Mouse (Mus musculus) forebrain, embryonic 12.5 days (tissue): ENCODE results near the gene Rbfox1. TPM values are rescaled to one million over a fixed set of nuclear protein-coding genes. Genes with fewer than 3 reads are reported as not detected.

Experiments used
- ATAC-seq: fragments of 200-750 bp; cut with Nextera tagmentation; 2 replicates; pipeline ENCODE4 v1.8.0; 2017; ENCODE audit warnings: moderate TSS enrichment; ENCODE audit not compliant: low FRiP score
- H3K27ac ChIP-seq: fragments of 300-500 bp; sonication (generic); 2 replicates; pipeline ENCODE4 v1.5.1; 2016; ENCODE audit warnings: mild to moderate bottlenecking
- H3K27me3 ChIP-seq: fragments of 300-500 bp; sonication (generic); 2 replicates; pipeline ENCODE4 v1.6.1; 2016; ENCODE audit warnings: mild to moderate bottlenecking
- H3K36me3 ChIP-seq: fragments of 300-500 bp; sonication (generic); replicated peaks from 2 replicates; pipeline ENCODE4 v1.6.1; 2016; ENCODE audit warnings: mild to moderate bottlenecking
- H3K4me1 ChIP-seq: fragments of 300-500 bp; sonication (generic); 2 replicates; pipeline ENCODE4 v1.6.1; 2016
- H3K4me2 ChIP-seq: fragments of 300-500 bp; sonication (generic); 2 replicates; pipeline ENCODE4 v1.6.1; 2016; ENCODE audit warnings: mild to moderate bottlenecking, moderate library complexity
- H3K4me3 ChIP-seq: fragments of 300-500 bp; sonication (generic); replicated peaks from 2 replicates; pipeline ENCODE4 v1.5.1; 2016; ENCODE audit warnings: mild to moderate bottlenecking
- H3K9ac ChIP-seq: fragments of 300-500 bp; sonication (generic); 2 replicates; pipeline ENCODE4 v1.6.1; 2016; ENCODE audit warnings: mild to moderate bottlenecking
- H3K9me3 ChIP-seq: fragments of 300-500 bp; sonication (generic); 2 replicates; pipeline ENCODE4 v1.6.1; 2016
- WGBS: fragments of 180-500 bp; shearing (Covaris S2); methylation state at CpG from one replicate; pipeline ENCODE4 v1.1.7; 2016; 5-methylcytosine and 5-hydroxymethylcytosine counted together
- polyA plus RNA-seq: library from polyadenylated mRNA; unstranded; fragments of >200 nt; fragmentation: Nextera tagmentation; extraction: Ambion mirVana; gene quantifications from 2 replicates; pipeline ENCODE4 v1.2.1, GENCODE M21; 2016

Rbfox1 gene
- polyA plus RNA-seq, 1 experiment from 2014 or later: 16.2 TPM

DNA sequence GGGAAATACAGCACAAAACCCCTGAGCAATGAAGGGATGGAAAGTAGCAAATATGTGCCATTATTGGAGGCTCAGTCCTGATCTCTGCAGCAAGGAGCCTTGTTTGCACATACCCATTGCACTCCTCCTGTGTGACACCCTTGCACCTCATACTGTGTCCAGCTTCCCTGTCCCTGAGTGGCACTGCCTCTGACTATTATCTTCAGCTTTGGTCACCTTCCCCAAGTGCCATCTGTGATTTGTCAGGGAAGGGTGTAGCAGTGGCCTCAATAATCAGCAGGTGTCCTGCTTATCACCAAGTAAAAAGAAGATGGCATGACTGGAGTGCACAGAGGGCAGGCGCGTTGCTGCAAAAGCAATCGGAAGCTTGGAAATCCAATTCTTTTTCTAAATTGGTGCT, 1119.4 kb downstream of the Rbfox1 start:
- ATAC-seq: no peak
- H3K4me3 ChIP-seq: no peak overlapping the region
- H3K4me1 ChIP-seq: no peaks in the 10 kb centered on the region
- H3K4me2 ChIP-seq: no peak overlapping the region
- over 99% methylated on average over 3 of the region's 3 CpGs for WGBS
- H3K9ac ChIP-seq: no peak overlapping the region
- H3K9me3 ChIP-seq: no peaks in the 10 kb centered on the region
- H3K36me3 ChIP-seq: no peaks in the 10 kb centered on the region
- H3K27me3 ChIP-seq: no peaks in the 10 kb centered on the region; the same call in 1 of the 2 replicates
- no peak overlapping the region for H3K27ac ChIP-seq

DNA sequence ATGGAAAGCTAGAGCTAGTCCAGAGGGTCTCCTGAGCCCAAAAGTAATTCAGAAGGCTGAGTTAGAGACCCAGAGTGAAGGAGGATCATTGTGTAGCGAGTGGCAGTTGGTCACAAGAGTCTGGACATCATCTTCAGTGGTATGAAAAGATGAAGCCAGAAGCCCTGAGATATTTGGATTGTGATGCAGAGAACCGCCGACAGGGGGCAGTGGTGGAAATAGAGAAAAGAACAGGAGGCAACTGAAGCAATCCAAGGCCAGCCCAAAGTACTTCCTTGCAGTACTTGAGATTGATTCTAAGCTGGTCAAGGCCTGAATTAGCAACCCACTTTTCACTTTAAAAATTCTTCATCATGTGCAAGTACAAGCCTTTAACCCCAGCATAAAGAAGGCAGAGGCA, 1120.3 kb downstream of the Rbfox1 start:
- no peak overlapping the region for H3K27ac ChIP-seq
- H3K4me2 ChIP-seq: no peak overlapping the region
- H3K27me3 ChIP-seq: no peaks in the 10 kb centered on the region; the same call in 1 of the 2 replicates
- no peak for ATAC-seq
- WGBS: 17% methylated on average over 3 of the region's 3 CpGs
- no peak overlapping the region for H3K9ac ChIP-seq
- H3K36me3 ChIP-seq: no peaks in the 10 kb centered on the region
- no peaks in the 10 kb centered on the region for H3K9me3 ChIP-seq
- no peak overlapping the region for H3K4me3 ChIP-seq
- no peaks in the 10 kb centered on the region for H3K4me1 ChIP-seq

DNA sequence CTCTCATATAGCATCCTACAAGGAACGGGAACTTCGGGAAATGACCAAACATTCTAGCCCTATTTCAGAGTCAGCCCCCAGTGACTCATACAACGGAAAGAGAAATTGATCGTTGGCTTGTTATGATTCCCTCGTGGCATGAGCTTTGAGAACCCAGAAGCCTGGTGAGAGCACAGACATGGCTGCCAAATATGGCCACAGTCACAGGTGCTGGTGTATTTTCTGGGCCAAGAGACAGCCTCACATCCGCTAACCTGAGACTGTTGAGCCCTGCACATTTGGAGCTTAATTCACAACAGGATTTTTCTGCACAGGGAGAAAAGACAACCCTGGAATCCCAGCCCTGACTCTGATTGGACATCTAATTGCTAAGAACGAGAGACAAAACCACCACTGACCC, 1132.2 kb downstream of the Rbfox1 start:
- Histone ChIP-seq H3K27ac (no peak overlapping the region), H3K4me3 (no peak overlapping the region), H3K4me2 (no peak overlapping the region), H3K4me1 (no peaks in the 10 kb centered on the region), H3K27me3 (no peaks in the 10 kb centered on the region), H3K9ac (no peak overlapping the region), H3K9me3 (no peaks in the 10 kb centered on the region), H3K36me3 (no peaks in the 10 kb centered on the region)
- no peak for ATAC-seq
- WGBS: 83% methylated on average over 7 of the region's 7 CpGs

DNA sequence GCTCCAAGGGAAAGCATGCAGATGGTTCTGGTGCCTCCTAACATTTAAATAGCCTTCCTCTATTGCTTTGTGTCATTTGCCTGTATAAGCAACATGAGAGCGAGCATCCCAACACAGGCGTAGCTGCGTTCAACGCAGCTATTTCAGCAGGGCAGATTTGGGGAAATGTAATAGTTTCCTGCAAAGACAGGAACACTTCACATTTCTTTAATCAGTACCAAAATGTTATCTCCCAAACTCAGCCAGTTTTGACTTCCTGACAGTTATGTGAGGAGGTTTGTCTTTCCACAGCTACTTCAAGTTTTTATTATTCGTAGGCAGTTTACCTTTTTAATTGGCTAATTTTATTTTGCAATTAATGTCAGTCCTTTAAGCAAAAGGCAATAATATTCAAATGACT, 1149.1 kb downstream of the Rbfox1 start:
- Histone ChIP-seq H3K9ac (no peak overlapping the region), H3K4me3 (no peak overlapping the region), H3K27ac (no peak overlapping the region), H3K4me2 (no peak overlapping the region), H3K36me3 (no peaks in the 10 kb centered on the region), H3K4me1 (peaks cover 4% of the 10 kb centered on the region; the same call in 1 of the 2 replicates), H3K27me3 (peaks cover 38% of the 10 kb centered on the region), H3K9me3 (no peaks in the 10 kb centered on the region)
- WGBS: 89% methylated on average over 5 of the region's 5 CpGs
- ATAC-seq: no peak

DNA sequence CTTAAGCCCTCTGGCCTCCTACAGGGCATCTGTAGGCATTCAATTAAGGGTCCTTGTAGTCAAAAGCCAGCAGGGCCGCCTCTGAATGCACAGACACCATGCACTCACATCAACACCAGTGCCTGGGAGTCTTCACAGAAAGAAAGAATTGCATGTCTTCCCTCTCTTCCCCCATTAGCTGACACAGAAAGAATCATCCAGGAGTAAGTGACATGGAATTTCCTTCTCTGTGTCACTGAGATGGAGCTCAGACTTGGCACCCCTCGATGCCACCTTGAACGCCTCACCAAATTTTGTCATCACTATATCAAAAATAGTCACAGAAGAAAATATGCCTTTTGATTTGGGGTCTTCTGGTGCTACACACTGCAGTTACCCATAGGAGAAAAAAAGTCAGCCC, 1151.4 kb downstream of the Rbfox1 start:
- Histone ChIP-seq H3K36me3 (no peaks in the 10 kb centered on the region), H3K27me3 (peaks cover 53% of the 10 kb centered on the region), H3K4me3 (no peak overlapping the region), H3K9me3 (no peaks in the 10 kb centered on the region), H3K9ac (no peak overlapping the region), H3K4me1 (peaks cover 7% of the 10 kb centered on the region; the same call in 1 of the 2 replicates), H3K27ac (no peak overlapping the region), H3K4me2 (no peak overlapping the region)
- no peak for ATAC-seq
- WGBS: 65% methylated on average over 3 of the region's 3 CpGs

DNA sequence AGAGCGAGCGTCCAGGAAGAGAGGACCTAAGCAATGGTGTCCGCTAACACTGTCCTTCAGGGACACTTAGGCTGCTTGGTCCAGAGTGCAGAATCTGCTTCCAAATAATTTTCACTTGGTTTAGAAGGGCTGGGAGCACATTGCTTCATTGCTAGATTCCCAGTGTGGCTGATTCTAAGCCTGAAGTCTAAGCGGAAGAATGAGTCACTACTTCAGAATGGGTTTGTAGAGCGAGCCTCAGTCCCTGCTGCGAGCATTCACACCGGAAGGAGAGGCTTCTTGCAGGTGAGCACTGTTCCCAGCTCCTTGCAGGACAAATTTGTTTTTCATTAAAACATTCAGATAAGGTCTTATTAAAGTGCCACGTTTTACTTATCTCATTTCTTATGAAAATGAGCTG, 1151.8 kb downstream of the Rbfox1 start:
- Histone ChIP-seq H3K27me3 (peaks cover 57% of the 10 kb centered on the region), H3K36me3 (no peaks in the 10 kb centered on the region), H3K9me3 (no peaks in the 10 kb centered on the region), H3K27ac (no peak overlapping the region), H3K4me3 (no peak overlapping the region), H3K9ac (no peak overlapping the region), H3K4me2 (no peak overlapping the region), H3K4me1 (peaks cover 7% of the 10 kb centered on the region; the same call in 1 of the 2 replicates)
- ATAC-seq: no peak
- 53% methylated on average over 8 of the region's 8 CpGs for WGBS

DNA sequence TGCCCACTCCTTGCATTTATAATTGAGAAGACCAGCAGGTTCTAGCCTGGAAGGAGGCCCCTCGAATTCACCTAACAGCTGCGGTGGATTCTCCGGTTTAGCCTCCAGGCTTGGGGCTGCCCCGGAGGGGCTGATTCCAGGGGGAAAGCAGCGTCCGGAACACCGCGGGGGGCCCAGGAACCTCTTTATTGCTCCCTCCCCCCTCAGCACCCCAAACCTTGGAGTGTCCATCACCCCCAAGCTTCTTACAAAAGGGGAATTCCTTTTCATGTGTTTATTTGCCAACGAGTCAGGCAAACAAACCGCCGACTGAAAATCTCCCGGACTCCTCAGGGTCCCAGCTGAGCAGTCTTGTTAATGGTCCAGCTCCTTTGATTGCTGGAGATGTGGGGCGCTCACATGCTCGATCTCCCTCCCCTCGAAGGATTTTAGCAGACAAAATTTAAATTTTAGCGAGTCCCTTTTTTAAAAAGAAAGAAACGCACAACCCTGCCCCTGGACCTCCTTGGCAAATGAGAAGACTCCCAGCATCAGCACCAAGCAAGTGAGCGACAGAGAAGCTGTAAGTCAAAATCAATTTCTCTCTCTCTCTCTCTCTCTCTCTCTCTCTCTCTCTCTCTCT, 1153.6 kb downstream of the Rbfox1 start:
- peak overlapping the region; percentile 45 for H3K9ac ChIP-seq
- no peaks in the 10 kb centered on the region for H3K36me3 ChIP-seq
- no peaks in the 10 kb centered on the region for H3K9me3 ChIP-seq
- H3K4me1 ChIP-seq: peaks cover 7% of the 10 kb centered on the region; the same call in 1 of the 2 replicates
- peak overlapping the region; percentile 70 for H3K4me2 ChIP-seq
- WGBS: under 1% methylated on average over 18 of the region's 18 CpGs
- H3K27ac ChIP-seq: no peak overlapping the region
- peaks cover 60% of the 10 kb centered on the region for H3K27me3 ChIP-seq
- peak overlapping the region; percentile 39 for H3K4me3 ChIP-seq
- 0 out of 2 replicates have a peak, but pooled peaks have one; percentile 41 for ATAC-seq

DNA sequence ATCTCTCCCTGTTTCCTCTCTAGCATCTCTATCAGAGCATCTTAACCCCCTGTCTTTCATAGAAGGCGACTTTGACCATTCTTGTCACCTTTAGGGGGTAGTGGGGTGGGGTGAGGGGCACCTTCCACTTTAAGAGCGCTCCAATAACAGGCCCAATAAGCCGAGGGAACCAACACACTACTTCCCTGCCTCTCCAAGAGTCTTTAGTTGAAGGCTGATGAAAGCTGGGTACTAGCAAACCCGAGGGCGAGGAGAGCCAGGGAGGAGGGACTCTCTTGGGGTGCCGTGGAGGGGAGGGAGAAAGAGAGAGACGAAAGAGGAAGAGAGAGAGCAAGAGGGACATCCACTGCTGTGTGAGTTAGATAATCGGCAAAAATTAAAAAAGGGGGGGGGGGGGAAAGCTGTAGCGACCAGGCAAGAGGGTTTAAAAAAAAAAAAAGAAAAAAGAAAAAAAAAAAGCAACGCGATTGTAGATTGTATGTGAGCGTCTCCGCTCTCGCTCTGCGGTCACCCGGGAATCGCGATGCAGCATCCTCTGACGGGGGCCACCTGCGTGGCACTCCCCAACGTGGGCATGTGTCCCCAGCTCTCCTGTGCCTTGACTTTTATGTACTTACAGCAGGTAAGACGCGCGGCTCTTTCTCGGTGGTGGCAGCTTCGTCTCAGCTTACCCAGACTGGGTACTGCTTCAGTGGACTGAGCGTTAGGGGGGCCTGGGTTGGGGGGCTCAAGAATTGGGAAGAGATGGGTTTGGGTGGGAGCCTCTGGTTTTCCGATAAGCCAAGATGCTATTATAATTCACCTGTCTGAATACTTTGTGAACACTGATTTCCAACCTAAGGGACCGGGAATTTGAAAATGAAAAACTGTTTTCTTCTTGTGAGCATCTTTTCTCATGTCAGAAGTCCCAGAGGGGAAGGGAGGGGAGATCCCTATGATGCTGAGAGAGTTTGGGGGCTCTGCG, 1154.5 kb downstream of the Rbfox1 start:
- H3K27ac ChIP-seq: no peak overlapping the region
- H3K4me2 ChIP-seq: peak overlapping the region; percentile 70
- H3K4me1 ChIP-seq: peaks cover 8% of the 10 kb centered on the region
- H3K9ac ChIP-seq: peak overlapping the region; percentile 48
- H3K36me3 ChIP-seq: no peaks in the 10 kb centered on the region
- peak; percentile 49; the same call in 1 of the 2 replicates for ATAC-seq
- H3K27me3 ChIP-seq: peaks cover 61% of the 10 kb centered on the region
- no peaks in the 10 kb centered on the region for H3K9me3 ChIP-seq
- H3K4me3 ChIP-seq: peak overlapping the region; percentile 39
- WGBS: 2% methylated on average over 29 of the region's 30 CpGs

DNA sequence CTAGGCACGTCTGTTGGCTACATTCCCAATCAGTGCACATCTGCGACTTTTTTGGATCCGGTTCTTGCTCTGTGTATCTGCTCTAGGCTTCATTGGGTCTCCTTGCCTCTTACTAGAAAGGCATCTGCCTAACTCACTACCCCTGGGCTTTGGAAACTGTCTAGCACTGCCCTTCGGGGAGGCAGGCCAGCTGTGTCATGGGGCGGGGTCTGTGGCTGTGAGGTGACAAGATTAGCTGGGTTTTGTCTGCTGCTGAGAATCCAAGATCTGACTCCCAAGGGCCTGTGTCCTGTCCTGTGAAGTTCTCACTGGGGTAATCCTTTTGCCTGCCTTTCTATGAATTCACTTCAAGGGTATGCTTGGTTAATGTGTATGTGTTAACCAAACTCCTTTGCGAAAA, 1155.5 kb downstream of the Rbfox1 start:
- no peak overlapping the region for H3K9ac ChIP-seq
- no peaks in the 10 kb centered on the region for H3K9me3 ChIP-seq
- WGBS: 20% methylated on average over 6 of the region's 6 CpGs
- no peaks in the 10 kb centered on the region for H3K36me3 ChIP-seq
- H3K4me2 ChIP-seq: peak overlapping the region; percentile 70
- H3K4me3 ChIP-seq: no peak overlapping the region
- no peak overlapping the region for H3K27ac ChIP-seq
- peaks cover 12% of the 10 kb centered on the region for H3K4me1 ChIP-seq
- peaks cover 58% of the 10 kb centered on the region for H3K27me3 ChIP-seq
- ATAC-seq: no peak

DNA sequence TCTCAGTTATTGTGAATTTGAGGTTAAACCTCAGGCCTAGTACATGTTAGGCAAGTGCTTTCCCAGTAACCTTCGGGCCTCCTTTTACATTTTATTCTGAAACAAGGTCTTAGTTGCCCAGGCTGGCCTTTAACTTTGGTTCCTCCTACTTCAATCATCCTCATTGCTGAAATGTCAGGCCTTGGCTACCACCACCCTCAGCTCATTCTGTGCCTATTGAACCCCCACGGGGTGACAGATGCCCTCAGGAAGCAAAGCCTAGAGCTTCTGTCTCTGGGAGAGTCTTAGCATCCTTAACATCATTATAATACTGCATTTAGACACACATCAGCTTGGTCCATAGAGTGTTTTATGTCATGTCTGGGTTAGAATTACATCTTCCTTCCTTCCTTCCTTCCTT, 1162.3 kb downstream of the Rbfox1 start:
- H3K4me1 ChIP-seq: peaks cover 34% of the 10 kb centered on the region
- H3K27ac ChIP-seq: no peak overlapping the region
- H3K4me3 ChIP-seq: no peak overlapping the region
- WGBS: 88% methylated on average over 2 of the region's 2 CpGs
- ATAC-seq: no peak
- H3K9me3 ChIP-seq: no peaks in the 10 kb centered on the region
- H3K36me3 ChIP-seq: no peaks in the 10 kb centered on the region
- no peak overlapping the region for H3K4me2 ChIP-seq
- H3K27me3 ChIP-seq: peaks cover 58% of the 10 kb centered on the region
- no peak overlapping the region for H3K9ac ChIP-seq

DNA sequence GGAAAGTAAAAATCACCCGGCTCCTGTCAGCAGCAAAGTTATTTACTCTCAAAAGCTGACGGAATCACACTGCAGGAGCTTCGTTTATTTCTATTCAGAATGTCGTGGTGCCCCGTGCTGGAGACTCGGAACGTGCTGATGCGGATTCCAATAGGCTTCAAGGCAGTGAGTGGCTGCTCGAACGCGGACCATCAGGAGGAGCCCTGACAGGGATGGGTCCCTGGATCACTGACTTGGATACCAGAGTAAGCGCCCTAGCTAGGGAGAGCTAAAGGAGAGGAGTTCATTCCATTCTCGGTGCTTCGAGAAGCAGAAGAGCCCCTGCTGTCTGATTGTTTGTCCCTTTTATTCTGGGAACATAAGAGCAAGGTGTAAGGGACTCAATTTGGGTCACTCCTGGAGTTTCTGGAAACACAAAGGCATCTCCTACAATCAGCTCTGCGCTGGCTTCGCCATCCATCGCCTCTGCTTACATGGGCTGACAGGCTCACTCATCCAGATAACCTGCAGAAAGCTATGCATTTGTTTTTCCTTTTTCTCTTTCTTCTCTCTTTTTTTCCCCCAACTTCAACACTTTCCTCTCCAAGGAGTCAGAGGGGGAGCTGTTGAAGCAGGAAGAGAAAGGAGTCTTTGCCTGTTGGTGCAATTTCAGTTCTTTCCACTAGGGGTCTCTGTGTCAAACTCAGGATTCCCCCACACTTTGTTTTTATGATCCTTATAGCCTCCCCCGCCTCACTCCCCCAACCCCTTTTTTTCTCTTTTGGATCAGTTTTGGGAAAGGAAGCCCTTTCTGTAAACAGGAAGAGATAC, 1164.2 kb downstream of the Rbfox1 start:
- no peak overlapping the region; the same call in 1 of the 2 replicates for H3K4me3 ChIP-seq
- H3K36me3 ChIP-seq: no peaks in the 10 kb centered on the region
- 4% methylated on average over 18 of the region's 18 CpGs for WGBS
- H3K4me1 ChIP-seq: peaks cover 40% of the 10 kb centered on the region
- no peak overlapping the region for H3K27ac ChIP-seq
- ATAC-seq: no peak; the same call in 1 of the 2 replicates
- H3K27me3 ChIP-seq: peaks cover 57% of the 10 kb centered on the region
- H3K9ac ChIP-seq: no peak overlapping the region
- no peaks in the 10 kb centered on the region for H3K9me3 ChIP-seq
- peak overlapping the region; percentile 45 for H3K4me2 ChIP-seq

DNA sequence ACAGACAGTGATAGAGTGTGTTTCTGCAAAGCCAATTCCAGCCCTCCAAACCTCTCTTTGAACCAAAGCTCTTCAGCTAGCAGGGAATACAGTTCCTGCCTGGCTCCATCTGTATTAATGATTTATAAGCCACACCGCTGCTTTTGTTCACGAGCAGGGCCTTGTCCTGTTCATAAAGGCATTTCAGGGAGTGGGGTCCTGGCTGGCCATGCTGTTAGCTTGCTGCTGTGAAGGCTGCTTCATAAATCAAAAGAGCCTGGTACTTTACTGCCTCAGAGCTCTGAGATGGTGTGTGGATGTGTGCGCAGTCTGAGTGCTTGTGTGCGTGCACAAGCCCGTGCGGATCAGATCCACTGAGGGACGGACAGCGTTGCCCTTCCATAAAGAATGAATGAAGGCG, 1165.8 kb downstream of the Rbfox1 start:
- 72% methylated on average over 9 of the region's 9 CpGs for WGBS
- Histone ChIP-seq H3K27me3 (peaks cover 53% of the 10 kb centered on the region), H3K9ac (no peak overlapping the region), H3K4me1 (peaks cover 34% of the 10 kb centered on the region), H3K27ac (no peak overlapping the region), H3K4me3 (no peak overlapping the region), H3K4me2 (no peak overlapping the region), H3K36me3 (no peaks in the 10 kb centered on the region), H3K9me3 (no peaks in the 10 kb centered on the region)
- ATAC-seq: no peak
